Mouse (Mus musculus) kidney, postnatal 14 days (tissue): ENCODE results near the gene Tmem217.

Experiments
- DNase-seq: peaks from one replicate; pipeline ENCODE4 v3.0.0; 2022; ENCODE audit warnings: mixed read lengths

The Tmem217 gene

GRCm38 (mm10) chr17:29552162-29552732 lies at the start of gene Tmem217:
TSS of gene Tmem217 (minus strand) at chr17:29552385.
- DNase-seq, result no peak

GRCm38 (mm10) chr17:29601391-29601790 lies 49.2 kb upstream of the Tmem217 start:
- no peak for DNase-seq

GRCm38 (mm10) chr17:29599537-29599936 lies 47.4 kb upstream of the Tmem217 start:
- no peak for DNase-seq

GRCm38 (mm10) chr17:29599051-29599450 lies 46.9 kb upstream of the Tmem217 start:
- DNase-seq, result no peak

GRCm38 (mm10) chr17:29596771-29597132 lies 44.6 kb upstream of the Tmem217 start:
- no peak for DNase-seq

- DNase-seq, result no peak
Measured at GRCm38 (mm10) chr17:29595891-29596770, 43.9 kb upstream of the Tmem217 start.

GRCm38 (mm10) chr17:29589221-29589898 lies 37.2 kb upstream of the Tmem217 start:
- DNase-seq, result no peak

GRCm38 (mm10) chr17:29586921-29587320 lies 34.7 kb upstream of the Tmem217 start:
- no peak for DNase-seq

GRCm38 (mm10) chr17:29585446-29585845 lies 33.3 kb upstream of the Tmem217 start:
- DNase-seq, result no peak

GRCm38 (mm10) chr17:29584737-29585136 lies 32.6 kb upstream of the Tmem217 start:
- DNase-seq, result no peak

GRCm38 (mm10) chr17:29584306-29584705 lies 32.1 kb upstream of the Tmem217 start:
- DNase-seq, result no peak

GRCm38 (mm10) chr17:29583569-29583968 lies 31.4 kb upstream of the Tmem217 start:
- DNase-seq, result no peak

GRCm38 (mm10) chr17:29579579-29580126 lies 27.5 kb upstream of the Tmem217 start:
- peak; percentile 30 for DNase-seq

GRCm38 (mm10) chr17:29569831-29570230 lies 17.6 kb upstream of the Tmem217 start:
- DNase-seq, result no peak

- DNase-seq, result peak; percentile 22
Measured at GRCm38 (mm10) chr17:29568435-29568834, 16.2 kb upstream of the Tmem217 start.

GRCm38 (mm10) chr17:29565521-29565920 lies 13.3 kb upstream of the Tmem217 start:
- no peak for DNase-seq

- DNase-seq, result peak; percentile 47
Measured at GRCm38 (mm10) chr17:29558476-29558875, 6.3 kb upstream of the Tmem217 start.

GRCm38 (mm10) chr17:29556893-29557292 lies 4.7 kb upstream of the Tmem217 start:
- DNase-seq, result no peak

GRCm38 (mm10) chr17:29556456-29556855 lies 4.3 kb upstream of the Tmem217 start:
- no peak for DNase-seq

- DNase-seq, result no peak
Measured at GRCm38 (mm10) chr17:29554176-29554575, 2.0 kb upstream of the Tmem217 start.

- DNase-seq, result no peak
Measured at GRCm38 (mm10) chr17:29551019-29551418, 1.2 kb downstream of the Tmem217 start.

- peak; percentile 98 for DNase-seq
Measured at GRCm38 (mm10) chr17:29549543-29550428, 2.4 kb downstream of the Tmem217 start, which contains the start of the genes Gm17657 and Tbc1d22b. TSS of gene Gm17657 (minus strand) at chr17:29549638. TSS of gene Tbc1d22b (plus strand) at chr17:29549785.
